Mouse (Mus musculus) pancreas, adult 10 weeks (tissue): Measurements from ENCODE around the gene Lair1. TPM values are rescaled to one million over a fixed set of nuclear protein-coding genes. Genes with fewer than 3 reads are reported as not detected.

Source experiments
- polyA plus RNA-seq: library from polyadenylated mRNA; stranded (reverse); fragments of 350-450 nt; fragmentation: Illumina TruSeq; extraction: RNeasy Lipid Tissue Mini Kit (QIAGEN cat#74804); gene quantifications from one replicate; pipeline ENCODE4 v1.2.3, GENCODE M21; 2015; ENCODE audit warnings: low read depth, low replicate concordance; ENCODE audit not compliant: insufficient read depth

The Lair1 gene
- 0.92 TPM for polyA plus RNA-seq

GRCm38 (mm10) chr7:4063013-4063412 lies at the start of gene Lair1:
Gene Lair1, minus strand, starts transcription at chr7:4063204.

Other genes with a start within 250 kb of the Lair1 start
- not detected for gene Gm15448, start 237.5 kb downstream of the Lair1 start, polyA plus RNA-seq
- not detected for gene Pira2, start 218.2 kb downstream of the Lair1 start, polyA plus RNA-seq
- not detected for gene Gm14548, start 165.1 kb downstream of the Lair1 start, polyA plus RNA-seq
- gene Lilra6, start 147.7 kb downstream of the Lair1 start, polyA plus RNA-seq: not detected
- 13.3 TPM for gene Ttyh1, start 56.2 kb upstream of the Lair1 start, polyA plus RNA-seq
- 57.7 TPM for gene Leng8, start 73.8 kb upstream of the Lair1 start, polyA plus RNA-seq
- 0.87 TPM for gene Leng9, start 87.2 kb upstream of the Lair1 start, polyA plus RNA-seq
- gene Cdc42ep5, start 101.7 kb upstream of the Lair1 start, polyA plus RNA-seq: 6.3 TPM
- gene Lilra5, start 174.6 kb upstream of the Lair1 start, polyA plus RNA-seq: not detected